ENCODE assay signal across 13 mouse cellular contexts in genomic region chr4:65763823-65764222, GRCm38 (mm10).
"Had no signal": no experiment of that assay in that cellular context is flagged by ENCODE, and none has a peak within 500 bp of the region (broad histone marks: within the 10 kb centered on the region; RNA-seq: fewer than 3 reads in every experiment).

No protein-coding gene starts in this region.

- H3K27ac ChIP-seq: left cerebral cortex, adult 2 months; limb, embryonic 15.5 days; liver, embryonic 12.5 days; midbrain, embryonic 10.5 days; neural tube, embryonic 15.5 days had no signal

- H3K4me2 ChIP-seq: limb, embryonic 15.5 days; liver, embryonic 12.5 days; lung, embryonic 14.5 days; neural tube, embryonic 15.5 days had no signal

- DNase-seq: kidney, postnatal 14 days; lung, embryonic 14.5 days; lung, postnatal 10 days; lung, postnatal 4 days; midbrain, embryonic 14.5 days; right cerebral cortex, adult 18-20 months; right cerebral cortex, postnatal 25 days; thymus, postnatal 36 days had no signal

- H3K4me1 ChIP-seq: limb, embryonic 15.5 days; liver, embryonic 12.5 days; midbrain, embryonic 10.5 days had no signal

- ATAC-seq: liver, embryonic 12.5 days had no signal

- H3K36me3 ChIP-seq: limb, embryonic 15.5 days; liver, embryonic 12.5 days; midbrain, embryonic 10.5 days; neural tube, embryonic 15.5 days had no signal

- H3K9me3 ChIP-seq: limb, embryonic 15.5 days; liver, embryonic 12.5 days; midbrain, embryonic 10.5 days; neural tube, embryonic 15.5 days had no signal

- H3K27me3 ChIP-seq: limb, embryonic 15.5 days; liver, embryonic 12.5 days; neural tube, embryonic 15.5 days had no signal

- H3K9ac ChIP-seq: limb, embryonic 15.5 days; liver, embryonic 12.5 days; lung, embryonic 14.5 days; neural tube, embryonic 15.5 days had no signal

- H3K4me3 ChIP-seq: left cerebral cortex, adult 2 months; limb, embryonic 15.5 days; liver, embryonic 12.5 days; midbrain, embryonic 10.5 days; neural tube, embryonic 15.5 days had no signal
